Mouse (Mus musculus): ENCODE data around the gene Itpk1.
"Not testable (repeated sequence)": the region's sequence is repeated elsewhere in the genome, so short reads cannot be mapped to it uniquely, and the experiment has no call there.

The Itpk1 gene

GRCm38 (mm10) chr12:102661772-102662171, 43.0 kb downstream of the Itpk1 start:
- peak; percentile 24 to 38 for DNase-seq (ENCODE audit: low spot score in 2 of 2)

DNA sequence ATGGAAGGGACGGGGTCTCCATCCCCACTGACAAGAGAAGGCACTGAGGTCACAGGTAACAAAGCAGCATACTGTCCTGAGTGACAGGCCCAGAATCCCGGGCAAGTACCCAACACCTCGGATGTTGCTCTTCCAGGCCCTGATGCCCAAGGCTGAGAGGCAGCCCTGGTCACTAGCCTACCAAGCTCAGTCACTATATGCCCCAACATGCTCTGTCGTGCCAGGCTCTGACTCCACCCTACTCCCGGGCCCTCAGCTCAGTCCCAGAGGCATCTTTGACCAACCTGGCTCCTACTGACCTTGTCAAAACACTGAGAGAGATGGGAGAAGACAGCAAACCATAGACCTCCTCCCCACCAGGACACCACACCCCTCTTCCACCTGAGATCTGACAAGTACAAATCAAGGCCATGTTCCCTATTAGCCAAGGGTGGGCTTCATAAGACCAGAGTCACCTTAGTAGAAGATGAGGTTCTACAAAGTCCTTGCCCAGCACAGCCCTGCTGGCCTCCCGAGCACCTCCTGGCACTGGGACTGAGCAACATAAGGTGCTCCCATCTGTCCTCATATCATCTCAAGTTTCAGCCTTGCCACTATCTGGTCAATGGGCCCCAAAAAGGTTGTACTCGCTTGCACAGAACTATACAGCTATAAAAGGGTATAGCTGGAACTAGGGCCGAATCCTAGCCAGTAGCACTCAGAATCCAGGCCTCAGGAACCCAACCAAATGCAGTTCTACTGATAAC, 43.7 kb downstream of the Itpk1 start:
- DNase-seq (ENCODE audit: low spot score in 2 of 2), result no peak

DNA sequence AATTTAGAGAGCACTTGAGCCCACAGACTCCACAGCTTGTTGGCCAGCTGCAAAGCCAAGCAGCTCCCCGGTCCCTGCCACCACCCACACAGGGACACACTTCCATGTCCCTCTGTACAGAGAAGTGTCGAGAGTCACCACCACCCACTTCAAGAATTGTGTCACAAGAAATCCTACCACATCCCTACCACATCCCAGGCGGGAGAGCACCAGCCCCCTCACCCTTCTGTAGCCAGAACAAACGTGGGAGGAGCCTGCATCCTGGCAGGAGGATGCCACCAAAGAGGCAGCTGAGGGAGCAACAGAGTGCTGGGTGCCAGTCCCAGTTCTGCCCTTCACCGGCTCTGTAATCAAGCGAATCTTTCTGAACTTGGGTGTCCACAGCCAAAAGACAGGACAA, 51.7 kb downstream of the Itpk1 start:
- DNase-seq (ENCODE audit: low spot score in 2 of 2), result no peak

- DNase-seq (ENCODE audit: low spot score in 2 of 2), result no peak
Measured at GRCm38 (mm10) chr12:102652420-102652819, 52.3 kb downstream of the Itpk1 start.

- DNase-seq (ENCODE audit: low spot score in 2 of 2), result no peak
Measured at GRCm38 (mm10) chr12:102651871-102652270, 52.9 kb downstream of the Itpk1 start.

GRCm38 (mm10) chr12:102651401-102651800, 53.3 kb downstream of the Itpk1 start:
- no peak for DNase-seq (ENCODE audit: low spot score in 2 of 2)

GRCm38 (mm10) chr12:102650649-102651048, 54.1 kb downstream of the Itpk1 start:
- DNase-seq (ENCODE audit: low spot score in 2 of 2), result no peak

GRCm38 (mm10) chr12:102647839-102648564, 56.7 kb downstream of the Itpk1 start:
- DNase-seq (ENCODE audit: low spot score in 2 of 2), result no peak

GRCm38 (mm10) chr12:102646586-102647260, 58.0 kb downstream of the Itpk1 start:
- DNase-seq (ENCODE audit: low spot score in 2 of 2), result peak in 1 of 2 experiments; percentile 15

DNA sequence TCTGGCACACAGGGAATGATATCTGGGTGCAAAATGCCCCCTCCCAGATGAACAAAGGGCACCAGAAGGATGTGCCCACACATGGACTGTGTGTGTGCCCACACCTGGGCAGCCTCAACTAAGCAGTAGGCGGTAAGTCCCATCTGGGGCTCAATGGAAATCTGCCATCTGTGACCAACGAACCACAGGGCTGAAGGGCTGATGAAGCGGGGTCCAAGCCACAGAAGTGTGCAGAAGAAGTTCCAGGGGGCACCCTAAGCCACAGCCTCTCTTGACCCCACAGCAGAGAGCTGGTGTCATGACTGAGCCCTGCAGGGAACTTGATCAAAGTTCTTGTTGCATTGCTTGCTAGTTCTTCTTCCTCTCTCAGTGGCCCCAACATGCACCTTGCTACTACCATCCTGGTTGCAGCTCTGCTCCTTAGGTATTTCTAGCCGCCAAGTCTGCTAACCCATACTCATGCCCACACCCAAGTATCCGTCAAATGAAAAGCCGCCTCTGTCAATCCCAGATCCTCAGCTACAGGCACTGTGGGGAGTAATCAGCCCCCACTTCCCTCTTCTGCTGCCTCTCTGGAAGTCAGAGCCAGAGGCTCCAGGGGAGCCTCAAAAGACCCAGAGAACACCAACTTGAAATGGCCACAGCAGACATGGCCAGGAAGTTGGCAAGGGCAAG, 58.7 kb downstream of the Itpk1 start:
- DNase-seq (ENCODE audit: low spot score in 2 of 2), result no peak

DNA sequence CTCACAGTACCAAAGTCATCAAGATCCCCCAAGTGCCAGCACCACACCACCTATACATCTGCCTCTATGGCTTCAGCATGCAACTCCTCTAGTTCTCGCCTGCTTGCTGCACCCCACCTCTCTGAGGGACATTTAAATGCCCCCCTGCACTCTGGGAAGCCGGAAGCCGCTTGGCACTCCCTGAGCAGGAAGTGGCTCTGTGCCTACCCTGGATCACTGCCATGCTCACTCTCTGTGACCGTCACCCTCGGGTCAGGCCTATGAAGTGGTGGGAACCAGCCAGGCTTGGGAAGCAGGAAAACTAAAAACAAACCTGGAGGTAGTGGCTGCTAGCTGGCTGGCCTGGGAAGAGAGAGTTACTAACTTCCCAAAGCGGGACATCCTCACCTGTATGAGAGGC, 61.4 kb downstream of the Itpk1 start:
- DNase-seq (ENCODE audit: low spot score in 2 of 2), result peak; percentile 21 to 24

- DNase-seq (ENCODE audit: low spot score in 2 of 2), result no peak
Measured at GRCm38 (mm10) chr12:102640436-102641163, 64.1 kb downstream of the Itpk1 start.

DNA sequence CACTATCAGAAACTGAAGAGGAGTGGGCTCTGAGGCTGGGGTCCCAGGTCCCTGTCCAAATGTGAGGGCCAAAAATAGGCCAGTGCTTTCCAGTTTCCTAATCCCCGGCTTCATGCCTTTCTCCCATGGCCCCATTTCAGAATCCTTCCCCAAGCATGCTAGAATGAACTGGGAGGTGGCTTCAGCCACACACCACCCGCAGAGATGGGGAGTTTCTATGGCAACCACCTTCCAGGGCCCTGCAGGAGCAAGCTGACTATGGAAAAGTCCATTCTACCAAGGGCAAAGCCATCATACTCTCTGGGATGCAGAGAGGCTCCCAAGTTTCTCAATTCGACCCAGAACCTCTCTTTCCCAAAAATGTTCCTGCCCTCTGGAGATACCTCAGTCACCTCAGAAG, 65.9 kb downstream of the Itpk1 start:
- no peak for DNase-seq (ENCODE audit: low spot score in 2 of 2)

- no peak for DNase-seq (ENCODE audit: low spot score in 2 of 2)
Measured at GRCm38 (mm10) chr12:102637235-102637634, 67.5 kb downstream of the Itpk1 start.

DNA sequence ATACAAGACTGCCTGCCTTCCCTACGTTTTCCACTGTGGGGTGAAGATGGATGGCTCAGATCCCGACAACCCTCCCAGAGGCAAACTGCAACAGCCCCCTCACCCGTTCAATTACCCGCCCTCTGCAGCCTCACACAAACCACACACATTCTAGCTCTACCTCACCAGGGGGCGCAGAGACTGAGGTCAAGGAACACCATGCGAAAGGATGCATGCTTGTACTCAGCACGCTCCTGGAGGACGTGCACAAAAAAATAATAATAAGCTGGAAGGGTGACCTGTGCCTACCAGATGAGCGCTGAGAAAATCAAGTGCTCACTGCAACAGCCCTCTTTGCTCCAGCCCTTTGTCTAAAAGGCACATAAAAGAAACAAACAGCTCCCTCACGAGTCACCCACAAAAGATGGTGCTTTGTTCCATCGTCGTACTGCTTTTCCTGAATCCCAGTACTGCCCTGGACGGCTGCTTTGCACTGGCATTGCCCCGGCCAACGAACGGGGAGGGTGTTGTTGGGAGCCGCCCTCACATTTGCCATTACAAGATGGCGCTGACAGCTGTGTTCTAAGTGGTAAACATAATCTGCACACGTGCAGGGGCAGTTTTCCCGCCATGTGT, 70.2 kb downstream of the Itpk1 start:
- DNase-seq (ENCODE audit: low spot score in 2 of 2), result no peak

GRCm38 (mm10) chr12:102633083-102633501, 71.6 kb downstream of the Itpk1 start:
- DNase-seq (ENCODE audit: low spot score in 2 of 2), result no peak

GRCm38 (mm10) chr12:102631690-102632089, 73.0 kb downstream of the Itpk1 start:
- no peak for DNase-seq (ENCODE audit: low spot score in 2 of 2)

DNA sequence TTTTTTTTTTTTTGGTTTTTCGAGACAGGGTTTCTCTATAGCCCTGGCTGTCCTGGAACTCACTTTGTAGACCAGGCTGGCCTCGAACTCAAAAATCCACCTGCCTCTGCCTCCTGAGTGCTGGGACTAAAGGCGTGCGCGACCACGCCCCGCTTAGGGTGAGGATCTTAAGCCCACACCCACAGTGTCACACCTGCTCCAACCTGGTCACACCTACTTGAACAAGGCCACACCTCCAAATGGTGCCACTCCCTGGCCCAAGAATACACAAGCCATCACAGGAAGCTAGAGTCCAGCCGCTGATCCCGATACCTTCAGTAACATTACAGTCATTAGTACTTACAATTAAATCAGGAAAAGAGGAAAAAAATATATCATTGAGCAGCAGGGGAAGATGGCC, 74.3 kb downstream of the Itpk1 start:
- not testable (repeated sequence) for DNase-seq (ENCODE audit: low spot score in 2 of 2)

GRCm38 (mm10) chr12:102628221-102628620, 76.5 kb downstream of the Itpk1 start:
- no peak for DNase-seq (ENCODE audit: low spot score in 2 of 2)

GRCm38 (mm10) chr12:102627545-102627944, 77.2 kb downstream of the Itpk1 start:
- DNase-seq (ENCODE audit: low spot score in 2 of 2), result no peak

GRCm38 (mm10) chr12:102626841-102627240, 77.9 kb downstream of the Itpk1 start:
- DNase-seq (ENCODE audit: low spot score in 2 of 2), result no peak
